Mouse (Mus musculus) kidney, postnatal 36 days (tissue): ENCODE data around the gene Ppp6r3.

ENCODE experiments used
- DNase-seq, 2 experiments: peaks; one replicate each; pipeline ENCODE4 v3.0.0; 2021 to 2022; ENCODE audit warnings: mixed read lengths in 2 of 2

Ppp6r3 gene

DNA sequence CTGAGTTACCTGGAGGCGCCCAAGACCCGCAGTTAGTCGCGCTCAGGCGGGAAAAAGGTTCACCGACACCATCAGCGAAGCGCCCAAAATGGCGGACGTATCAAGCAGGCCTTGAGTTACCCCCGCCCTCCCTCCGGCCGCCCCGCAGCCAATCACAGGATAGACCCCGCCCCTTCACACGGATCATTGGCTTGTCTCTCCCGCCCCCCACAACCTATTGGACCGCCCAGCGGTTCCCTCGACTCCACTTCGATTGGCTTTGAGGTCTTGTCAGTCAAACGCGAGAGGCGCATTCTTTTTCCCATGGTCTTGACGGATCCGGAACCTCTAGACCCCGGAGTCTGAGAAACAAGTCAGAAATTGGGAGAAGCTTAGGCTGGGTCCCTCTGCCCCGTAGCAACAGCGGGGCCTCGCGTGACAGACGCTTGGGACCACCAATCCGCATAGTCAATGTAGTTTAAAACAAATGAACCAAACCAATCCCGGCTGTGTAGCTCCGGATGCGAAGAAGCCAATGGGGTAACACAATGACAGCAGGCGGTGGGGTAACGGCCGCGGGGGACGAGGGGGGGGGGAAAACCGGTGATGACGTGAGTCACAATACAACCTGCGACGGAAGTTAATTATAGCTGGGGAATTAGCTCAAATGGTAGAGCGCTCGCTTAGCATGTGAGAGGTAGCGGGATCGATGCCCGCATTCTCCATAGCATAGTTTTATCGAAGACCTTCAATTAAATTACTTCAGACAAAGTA lies at the start of gene Ppp6r3:
Gene Ppp6r3 (minus strand): TSS at position 118 of the 753 bp plus-strand sequence.
- DNase-seq = peak; percentile 99

DNA sequence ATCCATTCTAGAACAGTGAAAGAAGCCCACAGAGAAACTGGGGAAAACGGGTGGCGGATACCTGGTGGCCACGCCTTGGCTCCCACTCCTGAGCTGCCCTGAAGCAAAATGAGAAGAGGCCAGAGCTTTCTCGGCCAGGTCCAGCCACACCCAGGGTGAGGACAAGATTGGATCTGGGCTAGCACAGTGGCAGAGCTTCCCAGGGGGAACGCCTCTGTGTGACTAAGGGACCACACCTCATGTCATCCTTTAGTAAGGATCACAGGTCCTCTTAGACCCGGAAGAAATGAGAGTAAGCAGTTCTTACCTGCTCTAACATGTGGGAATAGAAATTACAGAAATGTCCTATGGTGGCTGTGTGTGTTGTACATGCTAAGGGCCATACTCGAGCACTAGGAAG lies 49.6 kb upstream of the Ppp6r3 start:
- DNase-seq = no peak

- DNase-seq = peak; percentile 63 to 84
Observed at GRCm38 (mm10) chr19:3623824-3624223, 48.3 kb upstream of the Ppp6r3 start.

DNA sequence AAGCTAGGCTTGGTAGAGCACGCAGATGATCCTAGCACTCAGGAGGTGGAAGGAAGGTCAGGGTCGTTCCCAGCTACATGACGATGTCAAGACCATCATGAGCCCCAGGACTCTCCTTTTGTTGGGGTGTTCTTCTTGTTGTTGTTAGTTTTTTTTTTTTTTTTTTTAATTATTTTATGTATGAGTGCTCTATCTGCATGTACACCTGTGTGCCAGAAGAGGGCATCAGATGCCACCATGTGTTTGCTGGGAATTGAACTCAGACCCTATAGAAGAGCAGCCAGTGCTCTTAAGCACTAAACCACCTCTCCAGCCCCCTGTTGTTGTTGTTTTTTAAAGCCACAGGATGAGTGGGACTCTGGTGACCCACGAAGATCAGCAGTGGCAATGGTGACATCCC lies 47.7 kb upstream of the Ppp6r3 start:
- no peak for DNase-seq

- no peak for DNase-seq
Observed at GRCm38 (mm10) chr19:3620871-3621270, 45.3 kb upstream of the Ppp6r3 start.

GRCm38 (mm10) chr19:3619359-3619758 lies 43.8 kb upstream of the Ppp6r3 start:
- DNase-seq = peak in 1 of 2 experiments; percentile 39

DNA sequence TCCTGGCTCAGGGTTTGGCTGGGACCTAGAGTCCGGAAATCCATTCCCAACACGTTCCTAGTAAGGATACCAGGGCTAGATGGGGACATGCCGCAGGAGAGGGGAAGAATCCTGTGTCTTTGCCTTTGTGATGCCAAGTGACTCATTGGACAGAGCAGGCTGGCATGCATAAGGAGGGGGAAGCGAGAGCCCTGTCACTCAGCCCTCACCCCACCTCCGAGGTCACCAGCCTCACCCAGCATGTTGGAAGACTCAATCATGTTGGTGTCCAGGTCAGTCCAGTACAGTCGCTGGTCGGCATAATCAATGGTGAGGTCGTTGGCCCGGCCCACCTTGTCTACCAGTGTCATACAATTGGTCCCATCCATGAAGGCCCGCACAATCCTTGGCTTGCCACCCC lies 38.4 kb upstream of the Ppp6r3 start:
- no peak for DNase-seq

GRCm38 (mm10) chr19:3612534-3613273 lies 37.2 kb upstream of the Ppp6r3 start:
- no peak for DNase-seq

DNA sequence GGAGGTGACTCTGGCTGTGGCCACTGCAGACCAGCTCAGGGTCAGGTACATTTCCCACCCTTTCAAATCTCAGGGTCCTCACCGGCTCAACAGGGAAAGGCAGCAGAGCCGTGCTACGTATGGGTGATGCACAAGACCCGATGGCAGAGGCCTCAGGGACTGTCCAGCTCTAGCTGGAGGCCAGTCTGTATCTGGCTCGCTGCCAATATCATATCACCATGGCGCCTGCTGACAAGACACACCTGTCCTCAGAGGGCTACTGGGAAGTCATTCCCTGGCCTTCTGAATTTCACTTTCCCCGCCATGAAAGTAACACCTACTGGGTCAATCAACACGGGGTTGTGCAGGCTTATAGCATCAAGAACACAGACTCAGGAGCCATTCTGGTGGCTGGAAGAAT lies 36.2 kb upstream of the Ppp6r3 start:
- DNase-seq = no peak

DNA sequence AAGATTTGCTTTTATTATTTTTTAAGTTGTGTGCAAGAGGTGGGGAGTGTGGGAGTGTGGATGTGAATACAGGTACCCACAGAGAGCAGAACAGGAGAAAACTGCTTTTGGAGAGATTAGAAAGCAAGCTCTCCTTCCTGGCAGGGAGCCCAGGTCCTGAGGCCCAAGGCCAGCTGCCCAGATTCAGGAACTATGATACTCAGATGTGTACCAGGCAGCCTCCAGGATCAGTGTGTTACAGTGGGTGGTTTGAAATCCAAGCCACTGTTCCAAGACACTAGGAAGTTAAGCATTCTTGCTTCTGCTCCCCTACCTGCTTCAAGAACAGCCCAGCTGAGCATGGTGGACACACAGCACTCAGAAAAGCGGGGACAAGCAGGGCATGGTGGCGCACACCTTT lies 35.3 kb upstream of the Ppp6r3 start:
- DNase-seq = peak; percentile 35 to 67

- DNase-seq = peak; percentile 7 to 51
Observed at GRCm38 (mm10) chr19:3609826-3610225, 34.3 kb upstream of the Ppp6r3 start.

DNA sequence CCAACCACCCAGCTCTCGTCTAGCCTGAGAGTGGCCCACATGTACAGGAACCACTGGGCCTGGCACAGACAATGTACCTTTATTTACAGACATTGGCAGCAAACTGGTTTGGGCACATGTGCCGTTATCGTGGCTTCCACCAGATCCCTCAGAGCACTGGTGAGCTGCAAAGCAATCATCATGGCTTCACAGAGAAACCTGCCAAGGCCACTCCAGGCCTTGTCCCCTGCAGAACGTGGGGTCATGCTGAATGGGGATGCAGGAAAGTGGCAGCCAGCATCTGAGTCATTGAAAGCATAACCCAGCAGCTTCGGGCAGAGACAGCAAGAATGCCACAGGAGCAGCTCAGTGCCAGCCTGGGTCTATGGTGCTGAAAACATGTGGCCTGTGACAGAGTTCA lies 18.8 kb upstream of the Ppp6r3 start:
- DNase-seq = no peak

- no peak for DNase-seq
Observed at GRCm38 (mm10) chr19:3593379-3594055, 18.0 kb upstream of the Ppp6r3 start.

- DNase-seq = no peak
Observed at GRCm38 (mm10) chr19:3589968-3590367, 14.4 kb upstream of the Ppp6r3 start.

- no peak for DNase-seq
Observed at GRCm38 (mm10) chr19:3589547-3589946, 14.0 kb upstream of the Ppp6r3 start.

GRCm38 (mm10) chr19:3587729-3588128 lies 12.2 kb upstream of the Ppp6r3 start:
- peak in 1 of 2 experiments; percentile 70 for DNase-seq

DNA sequence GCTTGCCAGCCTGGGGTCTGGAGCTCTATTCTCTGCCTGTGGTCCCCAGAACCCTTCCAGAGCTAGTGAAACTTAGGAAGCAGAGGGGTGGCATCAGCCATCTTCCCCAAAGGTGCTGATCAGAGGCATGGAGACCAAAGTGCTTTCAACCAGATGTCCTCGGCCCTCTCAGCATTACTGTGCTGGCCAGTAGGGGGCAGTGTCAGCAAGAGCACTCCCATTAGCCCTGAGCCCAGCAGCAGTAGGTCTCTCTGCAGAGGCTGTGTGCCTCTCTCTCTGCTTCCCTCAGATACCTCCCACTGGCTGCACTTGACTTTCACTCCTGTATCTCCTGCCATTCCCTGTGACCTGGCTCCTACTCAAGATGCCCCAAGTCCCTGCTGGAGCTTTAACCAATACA lies 11.0 kb upstream of the Ppp6r3 start:
- DNase-seq = peak; percentile 52 to 80

DNA sequence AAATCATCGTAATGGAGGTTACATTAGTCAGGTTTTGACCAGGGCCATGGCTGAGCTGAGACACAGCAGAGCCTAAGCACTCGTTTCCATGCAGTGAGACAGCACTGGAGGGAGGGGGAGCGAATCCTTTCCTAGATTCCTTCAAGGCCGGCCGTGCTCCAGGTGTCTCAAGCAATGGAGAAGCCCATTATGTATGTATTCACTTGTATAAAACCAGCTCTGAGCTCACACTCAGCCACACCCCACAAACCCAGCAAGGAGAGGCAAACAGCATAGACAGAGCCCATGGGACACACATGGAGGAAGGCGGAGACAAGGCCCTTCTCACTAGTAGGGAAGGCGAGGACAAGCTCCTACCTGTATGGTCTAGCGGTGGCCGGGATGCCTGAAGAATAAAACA lies 10.5 kb upstream of the Ppp6r3 start:
- DNase-seq = no peak

DNA sequence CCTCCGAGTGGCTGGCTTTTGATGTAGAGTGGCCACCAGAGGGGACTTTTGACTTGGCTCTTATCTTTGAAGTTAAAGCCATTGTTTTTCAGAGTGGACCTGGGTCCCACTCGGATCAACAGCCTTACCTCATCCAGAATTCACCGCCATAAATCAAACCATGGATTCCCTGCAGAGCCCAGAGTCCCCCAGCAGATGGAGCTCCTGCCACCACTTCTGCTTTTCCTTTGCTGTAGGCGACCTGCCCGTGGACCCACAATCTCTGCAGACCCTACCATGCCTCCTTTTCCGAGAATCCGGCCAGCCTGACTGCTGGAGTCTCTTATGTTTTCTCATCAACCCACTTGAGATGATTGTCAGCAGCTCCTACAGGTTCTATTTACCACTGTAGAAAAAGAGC lies 5.8 kb upstream of the Ppp6r3 start:
- DNase-seq = peak; percentile 48 to 75

GRCm38 (mm10) chr19:3577911-3578290 lies 2.4 kb upstream of the Ppp6r3 start:
- no peak for DNase-seq

GRCm38 (mm10) chr19:3577265-3577910 lies 1.8 kb upstream of the Ppp6r3 start:
- DNase-seq = no peak

DNA sequence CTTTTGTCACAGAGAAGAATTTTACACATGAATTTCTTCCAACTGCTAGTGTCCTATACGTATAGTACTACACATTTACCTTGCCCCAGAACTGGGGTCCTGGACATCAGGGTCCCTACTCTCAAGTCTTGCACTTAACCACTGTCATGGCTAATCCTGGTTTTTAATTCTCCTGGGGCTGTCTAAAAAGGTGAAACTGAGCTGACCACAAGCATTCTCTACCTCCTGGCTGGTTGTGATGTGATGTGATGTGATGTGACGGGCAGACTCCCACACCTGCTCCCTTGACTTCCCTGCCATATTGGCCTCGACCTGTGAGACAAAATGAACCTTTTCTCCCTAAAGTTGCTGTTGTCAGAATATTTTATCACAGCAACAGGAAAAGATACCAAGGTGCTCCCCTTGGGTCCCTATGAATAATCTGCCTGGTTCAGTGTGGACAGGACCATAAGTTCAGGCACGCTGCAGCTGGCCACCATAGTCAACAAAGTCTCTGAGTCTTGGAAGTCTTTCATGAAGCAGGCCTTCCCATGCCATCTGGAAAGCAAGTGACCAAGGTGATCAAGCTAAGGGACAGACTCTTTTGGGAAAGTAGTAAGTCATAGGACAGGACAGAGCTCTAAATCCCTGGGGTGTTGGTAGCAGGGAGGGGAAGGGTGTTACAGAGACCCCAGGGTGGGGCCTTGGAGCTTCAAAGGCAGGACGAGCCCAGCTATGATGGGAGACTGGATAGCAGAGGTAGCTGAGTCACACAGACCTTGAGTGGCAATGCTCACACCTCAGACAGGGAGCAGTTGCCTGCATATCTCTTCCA lies 1.1 kb upstream of the Ppp6r3 start:
- DNase-seq = no peak
